Mouse (Mus musculus) left cerebral cortex, adult 2 months (tissue): ENCODE results near the gene Foxs1. TPM values are rescaled to one million over a fixed set of nuclear protein-coding genes. Genes with fewer than 3 reads are reported as not detected.
A peak's percentile ranks its signal among the peaks of the same experiment; 100 is the strongest.

Experiments used
- DNase-seq, 2 experiments: peaks; one replicate each; pipeline ENCODE4 v3.0.0; 2021 to 2022; ENCODE audit warnings: low spot score in 2 of 2, mixed read lengths in 1 of 2; ENCODE audit errors: extremely low spot score in 1 of 2
- H3K27ac ChIP-seq: fragments of 200-600 bp; 2 replicates; pipeline ENCODE4 v1.8.1; 2022
- H3K4me3 ChIP-seq: fragments of 200-600 bp; 2 replicates; pipeline ENCODE4 v1.8.1; 2022
- CTCF ChIP-seq: fragments of 200-600 bp; IDR thresholded peaks from 2 replicates; pipeline ENCODE4 v1.8.1; 2022; ENCODE audit warnings: antibody characterized with exemption, mild to moderate bottlenecking, moderate library complexity
- intact Hi-C: fragments of 180-260 bp; cut with DNase I; formaldehyde crosslinking; loops from one replicate; pipeline ENCODE4 v1.15.1; 2025
- total RNA-seq, 2 experiments: library from RNA; stranded (reverse); gene quantifications; 2 replicates each; pipeline ENCODE4 v1.2.3; 2021

Foxs1 gene
- total RNA-seq, 2 experiments from 2014 or later: 0.34 to 0.44 TPM

DNA sequence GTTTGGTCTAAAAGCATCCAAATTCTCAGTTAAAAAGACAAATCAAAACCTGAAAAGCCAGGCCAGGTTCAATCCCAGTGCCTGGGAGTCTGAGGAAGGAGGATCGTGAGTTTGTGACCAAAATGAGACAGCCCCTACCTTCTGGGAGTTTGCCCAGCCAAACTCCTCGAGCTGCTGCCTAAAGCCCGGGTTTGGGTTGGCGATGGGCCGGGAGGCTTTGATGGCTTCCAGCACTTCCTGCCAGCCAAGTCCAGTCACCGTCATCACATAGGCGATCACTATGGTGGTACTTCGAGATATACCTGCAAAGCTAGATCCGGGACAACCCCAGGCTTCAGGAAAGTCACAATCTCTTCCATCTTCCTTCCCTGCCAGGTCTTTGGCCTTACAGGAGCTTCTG lies 11.0 kb upstream of the Foxs1 start:
- TF ChIP-seq CTCF: no peak
- intact Hi-C loops: no loop called here
- Histone ChIP-seq H3K4me3 (no peak overlapping the region), H3K27ac (no peak overlapping the region)
- no peak for DNase-seq

DNA sequence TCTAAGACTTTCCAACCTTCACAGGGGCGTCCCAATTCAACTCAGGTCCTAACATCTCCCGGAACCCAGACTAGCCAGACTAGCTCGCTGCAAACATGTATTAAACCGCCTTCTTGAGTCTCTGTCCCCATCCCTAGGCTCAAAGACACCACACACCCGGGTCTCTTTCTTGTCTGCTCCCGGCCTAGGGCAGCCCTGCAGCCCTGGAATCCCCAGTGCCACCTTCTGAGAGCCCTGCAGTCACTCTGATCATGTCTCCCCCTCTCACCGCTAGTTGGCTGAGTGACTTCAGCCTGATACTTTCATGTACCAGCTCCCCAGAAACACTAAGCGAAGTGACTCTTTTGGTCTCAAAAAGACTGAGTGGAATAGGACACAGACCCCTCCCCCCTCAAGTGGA lies 10.6 kb upstream of the Foxs1 start:
- Histone ChIP-seq H3K27ac (no peak overlapping the region), H3K4me3 (peak overlapping the region; percentile 44)
- TF ChIP-seq CTCF: peak; percentile 5
- intact Hi-C loops: no loop called here
- no peak for DNase-seq

DNA sequence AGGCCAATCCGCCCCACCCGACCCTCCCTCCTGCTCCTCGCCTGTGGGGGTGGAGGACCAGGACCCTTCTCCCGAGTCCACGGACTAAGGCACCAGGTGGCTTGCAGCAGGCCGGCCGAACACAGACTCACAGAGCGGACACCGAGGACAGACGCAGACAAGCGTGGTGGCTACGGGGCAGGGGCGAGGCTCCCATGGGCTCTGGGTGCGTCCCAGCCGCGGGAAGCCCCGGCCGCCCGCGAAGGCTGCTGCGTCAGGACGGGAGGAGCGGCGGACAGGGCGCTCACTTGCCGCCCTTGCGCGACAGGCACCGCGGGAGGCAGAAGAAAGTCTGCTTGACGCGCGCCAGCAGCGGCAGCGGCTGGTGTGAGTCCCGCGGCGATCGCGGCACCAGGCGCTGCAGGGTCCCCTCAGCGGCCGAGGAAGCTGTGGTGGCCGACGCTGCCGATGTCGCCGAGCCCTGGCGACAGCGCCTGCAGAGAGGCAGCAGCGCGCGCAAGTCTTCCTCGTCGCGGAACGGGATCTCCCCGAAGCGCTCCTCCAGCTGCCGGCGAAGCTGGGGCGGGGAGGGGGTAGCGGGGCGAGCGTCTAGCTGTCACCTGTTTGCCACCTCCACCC lies 10.0 kb upstream of the Foxs1 start:
- intact Hi-C loops: no loop called here
- Histone ChIP-seq H3K4me3 (peak overlapping the region; percentile 44), H3K27ac (no peak overlapping the region)
- DNase-seq: no peak
- no peak for TF ChIP-seq CTCF

DNA sequence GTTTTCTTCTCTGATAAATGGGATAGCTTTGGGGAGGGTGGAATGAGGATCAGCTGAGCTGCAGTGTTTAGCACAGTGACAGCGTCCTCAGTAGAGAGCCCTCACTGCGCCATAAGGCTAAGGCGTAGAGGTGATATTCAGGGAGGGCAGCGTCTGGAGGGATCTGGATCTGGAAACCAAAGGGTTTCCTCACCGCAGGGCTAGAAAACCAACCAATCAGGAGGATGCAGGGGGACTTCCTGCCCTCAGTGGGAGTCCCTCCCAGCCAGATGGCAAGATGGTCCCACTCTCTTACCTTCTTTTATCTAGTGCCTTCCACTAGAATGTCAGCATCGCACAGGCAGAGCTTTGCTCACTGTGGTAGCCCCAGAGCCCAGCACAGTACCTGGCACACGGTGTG lies 8.8 kb upstream of the Foxs1 start:
- no peak for DNase-seq
- no peak overlapping the region for H3K27ac ChIP-seq
- H3K4me3 ChIP-seq: no peak overlapping the region
- intact Hi-C loops: no loop called here
- TF ChIP-seq CTCF: no peak

DNA sequence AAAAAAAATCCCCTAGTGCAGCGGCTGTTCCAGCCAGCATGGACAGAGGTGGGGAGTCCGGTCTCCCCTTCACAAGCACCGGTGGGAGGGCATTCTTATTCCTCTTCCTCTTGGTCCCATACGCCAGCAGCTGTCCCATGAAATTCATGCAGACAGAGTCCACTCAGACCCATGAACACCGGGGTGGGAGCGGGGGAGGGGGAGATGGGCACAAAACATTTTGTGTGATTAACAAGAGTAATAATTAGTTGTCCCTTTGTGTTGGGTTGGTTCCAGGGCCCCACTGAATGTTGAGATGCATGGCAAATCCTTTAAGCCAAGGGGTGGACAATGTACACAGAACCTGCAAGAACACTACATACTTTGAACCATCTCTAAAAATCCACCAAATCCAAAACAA lies 8.1 kb upstream of the Foxs1 start:
- no peak for TF ChIP-seq CTCF
- Histone ChIP-seq H3K27ac (no peak overlapping the region), H3K4me3 (no peak overlapping the region)
- no peak for DNase-seq
- intact Hi-C loops: no loop called here

DNA sequence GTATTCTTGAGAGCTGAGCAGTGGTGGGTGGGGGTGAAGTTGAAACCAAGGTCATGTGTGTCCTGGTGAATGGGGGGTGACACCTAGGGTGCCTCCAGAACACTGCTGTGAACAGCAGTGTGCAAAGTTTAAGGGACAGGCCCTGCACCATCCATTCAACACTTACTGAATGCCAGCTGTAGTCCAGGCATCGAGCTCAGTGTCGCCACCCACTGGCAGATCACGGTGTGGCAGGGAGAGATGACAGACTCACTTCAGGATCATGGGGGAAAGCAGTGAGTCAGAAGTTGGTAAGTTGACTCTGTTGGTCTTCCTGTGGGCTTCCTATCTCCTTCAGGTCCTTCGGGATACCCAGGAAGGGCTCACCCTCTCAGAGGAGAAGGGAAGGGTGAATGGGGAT lies 6.8 kb upstream of the Foxs1 start:
- Histone ChIP-seq H3K27ac (no peak overlapping the region), H3K4me3 (no peak overlapping the region)
- intact Hi-C loops: no loop called here
- peak; percentile 72 for TF ChIP-seq CTCF
- peak in 1 of 2 experiments; percentile 48 for DNase-seq

DNA sequence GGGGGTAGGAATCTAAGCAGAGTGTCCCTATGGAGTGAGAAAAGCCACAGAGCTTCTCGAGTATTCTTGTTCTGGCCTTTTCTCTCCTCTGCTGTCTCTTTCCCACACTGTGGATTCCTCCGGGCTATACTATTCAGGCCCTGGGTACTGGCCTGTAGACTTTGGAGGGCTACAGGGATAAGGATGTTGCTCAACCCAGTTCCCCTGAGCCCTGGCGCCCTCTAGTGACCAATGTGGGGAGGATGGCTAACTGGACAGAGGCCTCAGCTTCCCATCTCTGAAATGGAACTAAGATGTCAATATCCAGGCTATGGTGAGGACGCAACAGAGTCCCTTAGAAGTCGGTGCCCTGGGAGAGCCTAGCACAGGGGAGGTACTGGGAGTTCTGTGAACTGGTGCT lies 606 bp upstream of the Foxs1 start:
- DNase-seq: peak in 1 of 2 experiments; percentile 58
- Histone ChIP-seq H3K27ac (no peak overlapping the region), H3K4me3 (no peak overlapping the region)
- intact Hi-C loops: no loop called here
- TF ChIP-seq CTCF: peak; percentile 65

DNA sequence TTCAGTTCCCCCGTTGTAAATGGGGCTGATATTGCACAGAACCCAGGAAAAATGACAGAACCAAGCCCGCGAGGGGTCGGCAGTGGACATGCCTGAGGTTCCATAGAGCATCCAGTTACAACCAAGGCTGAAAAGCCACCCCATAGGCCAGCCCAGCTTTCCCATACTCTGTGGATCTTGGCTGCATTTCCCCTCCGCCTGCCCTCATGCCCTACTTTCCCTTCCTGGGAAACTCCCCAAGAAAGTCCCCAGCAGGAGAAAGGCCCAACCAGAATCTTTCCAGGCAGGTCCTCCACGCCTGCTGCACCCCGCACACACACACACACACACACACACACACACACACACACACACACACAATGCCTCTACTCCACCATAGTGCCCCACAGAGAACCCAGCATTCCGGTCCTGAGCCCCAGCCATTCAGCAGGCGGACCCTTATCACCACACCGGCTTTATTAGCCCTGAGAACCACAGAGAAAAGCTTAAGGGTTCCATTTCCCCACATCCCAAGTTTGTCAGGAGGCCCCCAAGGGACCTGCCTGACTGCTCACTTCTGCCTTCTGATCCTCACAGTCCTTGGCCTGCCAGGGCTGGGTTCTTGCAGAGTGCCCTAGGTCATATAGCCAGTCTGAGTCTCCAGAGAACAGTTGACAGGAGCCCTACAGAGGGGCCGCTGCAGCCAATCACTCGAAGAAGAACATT lies 1.4 kb downstream of the Foxs1 start:
- H3K27ac ChIP-seq: no peak overlapping the region
- H3K4me3 ChIP-seq: no peak overlapping the region
- DNase-seq: no peak
- intact Hi-C loops: no loop called here
- TF ChIP-seq CTCF: no peak

DNA sequence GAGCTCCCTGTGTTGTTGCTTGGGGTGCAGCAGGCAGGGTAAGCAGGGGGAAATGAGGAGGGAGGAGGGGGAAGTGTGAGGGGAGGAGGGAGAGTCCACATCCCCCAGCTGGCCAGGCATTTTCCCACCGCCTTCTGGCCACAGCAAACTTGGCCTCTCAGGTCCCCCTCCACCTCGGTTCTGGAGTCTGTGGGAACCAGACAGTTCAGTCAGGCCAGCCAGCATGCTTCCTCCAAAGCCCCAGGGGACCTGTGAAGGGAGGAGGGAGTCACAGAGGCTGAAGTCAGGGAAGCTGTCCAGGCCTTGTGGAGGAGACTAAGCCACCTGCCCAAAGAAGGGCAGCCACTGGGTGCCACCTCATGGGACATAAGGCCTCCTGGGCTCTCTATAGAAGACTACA lies 2.7 kb downstream of the Foxs1 start:
- no peak for DNase-seq
- Histone ChIP-seq H3K4me3 (no peak overlapping the region), H3K27ac (no peak overlapping the region)
- intact Hi-C loops: no loop called here
- TF ChIP-seq CTCF: no peak

DNA sequence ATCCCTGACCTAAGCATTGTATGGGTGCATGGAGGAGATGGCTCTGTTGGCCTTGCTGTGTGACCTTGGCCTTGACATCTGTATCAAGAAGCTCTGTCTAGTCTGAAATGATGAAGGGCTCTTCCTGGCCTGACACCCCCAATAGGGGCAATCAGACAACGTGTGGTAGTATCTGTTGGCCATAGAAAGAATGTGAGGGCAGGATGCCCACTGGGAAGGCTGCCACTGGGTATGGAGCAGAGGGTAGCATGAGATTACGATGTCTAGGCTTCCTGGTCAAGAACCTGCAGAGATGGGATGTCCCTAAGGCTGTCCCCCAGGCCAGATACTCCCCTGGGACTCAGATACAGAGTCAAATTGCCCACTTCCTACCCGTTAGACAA lies 4.0 kb downstream of the Foxs1 start:
- intact Hi-C loops: no loop called here
- Histone ChIP-seq H3K4me3 (no peak overlapping the region), H3K27ac (no peak overlapping the region)
- DNase-seq: no peak
- TF ChIP-seq CTCF: no peak

DNA sequence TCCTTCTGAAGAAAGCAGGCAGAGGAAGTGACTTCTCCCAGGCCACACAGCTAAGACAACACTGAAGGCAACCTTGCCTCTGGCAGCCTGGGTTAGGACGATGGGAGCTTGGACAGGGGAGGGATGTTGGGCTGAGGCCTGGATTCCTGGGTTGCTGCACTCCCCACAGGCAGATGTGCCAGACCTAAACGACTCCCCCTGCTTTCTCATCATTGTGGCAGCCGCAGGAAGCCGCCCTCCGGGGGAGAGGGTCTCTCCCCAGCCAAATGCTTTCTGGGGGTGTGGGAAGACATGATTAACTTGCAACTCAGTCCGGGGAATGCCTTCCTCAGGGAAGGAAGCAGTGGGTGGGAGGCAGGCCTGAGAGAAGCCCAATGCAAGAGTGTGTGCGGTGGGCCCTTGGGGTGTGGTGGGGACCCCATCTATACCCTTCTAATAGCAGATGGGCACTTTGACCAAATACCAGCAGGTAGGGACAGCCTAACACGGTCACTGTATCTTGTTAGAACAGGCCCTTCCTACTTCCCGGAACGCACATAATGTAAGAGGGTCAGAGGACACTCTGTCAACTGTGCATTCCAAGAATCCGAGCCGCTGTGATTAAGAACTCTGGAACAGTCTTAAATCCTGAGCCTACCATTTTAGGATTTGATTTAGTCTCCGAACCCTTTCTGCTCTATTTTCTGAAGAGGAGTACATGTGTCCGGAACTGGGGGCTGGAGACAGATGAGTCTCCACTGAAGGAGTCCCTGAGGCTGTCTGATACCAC lies 4.6 kb downstream of the Foxs1 start:
- TF ChIP-seq CTCF: no peak
- H3K27ac ChIP-seq: no peak overlapping the region
- DNase-seq: no peak
- intact Hi-C loops: no loop called here
- no peak overlapping the region for H3K4me3 ChIP-seq

DNA sequence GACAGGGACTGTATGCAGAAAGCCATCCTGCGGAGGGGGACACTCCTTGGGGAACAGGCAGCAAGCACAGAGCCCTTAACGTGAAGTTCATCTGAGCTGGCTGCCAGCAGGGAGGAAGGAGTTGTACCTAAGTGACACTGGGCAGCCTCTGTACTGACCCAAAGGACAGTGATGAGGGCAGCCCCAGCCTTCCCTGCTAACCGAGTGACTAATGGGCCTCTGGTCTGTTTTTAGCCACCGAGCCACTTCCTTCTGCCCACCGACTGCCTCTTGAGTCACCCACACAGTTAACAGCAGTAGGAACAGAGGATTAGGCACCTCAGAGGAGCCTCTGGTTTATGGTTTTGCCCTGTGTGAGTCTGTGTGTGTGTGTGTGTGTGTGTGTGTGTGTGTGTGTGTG lies 5.6 kb downstream of the Foxs1 start:
- intact Hi-C loops: no loop called here
- Histone ChIP-seq H3K27ac (no peak overlapping the region), H3K4me3 (no peak overlapping the region)
- TF ChIP-seq CTCF: no peak
- peak in 1 of 2 experiments; percentile 18 for DNase-seq
